Mouse (Mus musculus): ENCODE measurements around the gene Serhl.
A peak's percentile ranks its signal among the peaks of the same experiment; 100 is the strongest.
"Not testable (repeated sequence)": the region's sequence is repeated elsewhere in the genome, so short reads cannot be mapped to it uniquely, and the experiment has no call there.

Gene Serhl

DNA sequence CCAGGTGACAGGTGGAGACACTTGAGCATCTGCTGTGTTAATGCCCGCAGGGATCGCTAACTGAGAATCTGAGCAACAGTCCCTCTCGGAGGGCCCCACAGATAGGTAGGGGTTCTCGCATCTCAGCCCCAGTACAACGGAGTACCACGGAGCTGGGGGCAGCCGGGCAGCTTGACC lies at the start of gene Serhl:
Gene Serhl, plus strand, starts transcription at position 78 of the 177 bp plus-strand sequence.
- DNase-seq (ENCODE audit: low spot score) = no peak

DNA sequence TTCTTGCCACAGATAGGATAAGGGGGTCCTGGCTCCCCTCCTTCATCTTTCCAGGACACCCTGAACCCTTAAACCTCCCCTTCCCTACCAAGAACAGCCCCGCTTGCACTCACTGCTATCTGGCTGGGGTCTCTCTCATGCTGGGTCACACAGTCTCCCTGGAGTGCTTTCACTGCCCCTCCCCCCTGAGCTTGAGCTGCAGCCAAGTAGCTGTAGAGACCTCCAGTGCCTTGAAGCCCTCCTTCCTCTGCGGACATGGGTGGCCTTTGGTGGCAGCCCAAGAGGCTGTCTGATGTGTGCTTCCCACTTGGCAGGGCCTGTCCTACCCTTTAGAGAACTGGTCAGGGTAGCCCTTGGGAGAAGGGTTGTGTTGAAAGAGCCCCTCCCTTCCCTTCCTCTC lies 49.1 kb upstream of the Serhl start:
- DNase-seq (ENCODE audit: low spot score) = no peak

DNA sequence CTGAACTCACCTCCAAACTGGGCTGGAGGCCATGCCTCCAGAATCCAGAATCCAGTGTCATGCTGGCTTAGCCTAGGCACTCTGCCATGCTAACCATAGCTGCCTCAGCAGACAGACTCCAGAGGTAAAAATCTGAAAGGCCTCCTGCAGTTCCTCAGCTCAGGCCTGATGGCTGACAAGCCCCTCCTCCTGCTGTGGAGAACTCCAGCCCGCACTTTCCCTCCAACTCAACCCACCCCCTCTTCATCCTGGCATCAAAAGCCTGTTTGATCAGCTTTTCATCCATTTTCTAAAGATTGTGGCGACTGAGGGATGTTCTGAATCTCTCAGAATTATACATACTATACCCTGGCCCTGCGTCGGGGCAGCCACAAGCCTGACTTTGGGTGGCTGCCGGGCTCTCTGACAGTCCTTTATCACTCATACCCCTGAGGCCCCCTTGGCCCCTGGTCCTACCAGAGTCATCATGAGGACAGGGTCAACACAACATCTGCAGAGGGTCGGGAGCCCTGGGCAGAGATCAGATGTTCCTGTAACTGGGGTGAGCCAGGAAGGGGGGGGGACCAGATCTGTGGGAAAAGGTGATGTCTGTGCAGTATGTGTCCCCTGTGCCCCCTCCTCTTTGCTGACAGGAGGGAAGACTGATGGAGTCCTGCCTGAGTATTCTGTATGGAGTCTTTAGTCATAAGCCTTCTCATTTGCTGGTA lies 46.5 kb upstream of the Serhl start:
- no peak for DNase-seq (ENCODE audit: low spot score)

DNA sequence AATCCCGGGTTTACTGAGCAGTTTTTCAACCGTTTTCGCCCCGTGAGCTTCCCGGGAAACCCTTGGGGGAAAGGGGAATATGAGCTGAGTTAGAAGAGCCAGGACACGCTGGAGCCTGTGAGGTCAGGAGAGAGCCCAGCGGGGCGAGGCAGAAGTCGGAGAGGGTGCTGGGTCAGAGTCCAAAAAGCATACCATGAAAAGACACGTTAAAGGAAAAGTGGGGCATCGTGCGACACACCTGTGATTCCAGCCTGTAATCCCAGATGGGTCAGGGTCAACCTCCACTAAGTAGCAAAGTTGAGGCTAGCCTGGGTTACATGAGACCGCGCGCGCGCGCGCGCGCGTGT lies 46.0 kb upstream of the Serhl start:
- DNase-seq (ENCODE audit: low spot score) = no peak

DNA sequence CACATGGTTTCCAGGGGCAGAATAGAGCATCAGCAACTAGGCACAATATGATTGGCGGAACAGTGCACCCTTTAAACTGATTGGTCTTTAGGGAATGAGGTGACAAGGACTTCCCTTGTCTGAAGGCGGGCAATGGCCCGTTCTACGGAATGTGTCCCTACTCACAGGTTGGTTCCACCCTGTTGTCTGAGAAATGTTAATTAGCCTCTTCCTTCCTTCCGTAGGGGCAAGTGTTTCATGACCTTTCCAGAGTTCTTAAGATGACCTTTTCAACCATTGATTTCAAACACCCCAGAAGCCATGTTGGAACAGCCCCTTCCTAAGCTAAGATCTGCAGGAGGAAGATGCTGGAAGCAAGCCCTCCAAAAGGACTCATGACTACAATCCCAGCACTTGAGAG lies 43.7 kb upstream of the Serhl start:
- DNase-seq (ENCODE audit: low spot score) = not testable (repeated sequence)

DNA sequence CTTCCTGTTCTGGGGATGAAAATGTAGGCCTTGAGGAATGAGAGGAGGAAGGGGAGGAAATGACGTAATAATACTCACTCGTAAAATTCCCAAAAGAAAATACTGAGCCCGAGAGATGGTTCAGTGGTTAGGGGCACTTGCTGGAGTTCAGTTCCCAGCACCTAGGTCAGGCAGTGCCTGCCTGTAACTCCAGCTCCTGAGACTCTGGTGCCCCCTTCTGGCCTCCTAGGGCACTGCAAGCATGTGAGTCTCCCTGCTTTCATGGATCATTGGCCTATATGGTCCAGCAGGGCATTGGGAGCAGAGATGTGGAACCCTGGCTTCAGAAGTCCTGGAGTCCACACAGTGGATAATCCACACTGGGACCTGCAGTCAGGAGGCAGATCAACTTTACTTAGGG lies 43.0 kb upstream of the Serhl start:
- DNase-seq (ENCODE audit: low spot score) = no peak

DNA sequence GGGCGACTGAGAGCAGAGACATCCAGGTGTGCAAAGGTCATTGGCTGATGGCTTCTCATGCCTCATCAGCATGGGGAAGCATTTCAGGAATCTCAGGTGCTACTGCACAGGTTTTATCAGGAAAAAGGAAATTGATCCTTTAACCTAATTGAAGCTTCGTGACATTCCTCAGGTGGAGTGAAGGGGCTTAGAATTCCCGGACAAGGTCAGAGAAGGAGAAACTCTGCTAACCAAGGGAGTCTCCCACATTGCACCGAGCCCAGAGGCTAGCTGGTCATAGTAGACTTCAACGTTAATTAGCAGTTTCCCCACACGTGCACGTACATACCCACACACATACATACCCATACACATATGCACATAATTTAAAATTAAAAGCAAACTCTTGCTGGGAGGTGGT lies 42.6 kb upstream of the Serhl start:
- no peak for DNase-seq (ENCODE audit: low spot score)

DNA sequence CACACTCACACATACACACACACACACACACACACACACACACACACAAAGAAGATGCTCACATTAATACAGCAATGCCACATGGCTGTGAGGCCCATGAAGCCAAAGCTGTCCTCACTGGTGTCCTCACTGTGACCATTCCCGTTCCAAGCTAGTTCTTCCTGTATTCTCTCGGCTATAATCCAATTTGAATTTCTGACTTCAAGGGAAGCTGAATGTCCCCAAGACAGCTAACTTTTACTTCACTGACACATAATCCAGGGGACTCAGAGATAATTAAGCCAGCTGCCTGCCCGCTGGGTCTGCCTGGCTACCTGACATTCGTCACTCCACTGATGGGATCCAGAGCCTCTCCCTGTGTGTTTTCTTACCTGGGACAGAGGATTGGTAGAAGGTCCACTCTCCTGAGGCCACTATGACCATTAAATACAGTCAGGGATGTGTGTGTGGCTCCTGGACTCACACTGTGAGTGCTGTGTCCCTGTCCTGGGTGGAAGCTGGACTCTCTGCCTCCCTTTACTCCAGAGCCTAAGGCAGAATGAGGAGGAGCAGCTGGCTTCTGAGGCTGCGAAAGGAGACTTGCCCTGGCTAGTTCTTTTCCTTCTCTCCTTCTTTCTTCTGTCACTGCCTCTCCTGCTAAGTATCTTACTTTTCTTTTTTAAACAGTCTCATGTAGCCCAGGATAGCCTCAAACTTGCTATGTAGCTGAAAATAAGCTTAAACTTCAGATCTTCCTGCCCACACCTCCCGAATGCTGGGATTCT lies 36.8 kb upstream of the Serhl start:
- DNase-seq (ENCODE audit: low spot score) = no peak

DNA sequence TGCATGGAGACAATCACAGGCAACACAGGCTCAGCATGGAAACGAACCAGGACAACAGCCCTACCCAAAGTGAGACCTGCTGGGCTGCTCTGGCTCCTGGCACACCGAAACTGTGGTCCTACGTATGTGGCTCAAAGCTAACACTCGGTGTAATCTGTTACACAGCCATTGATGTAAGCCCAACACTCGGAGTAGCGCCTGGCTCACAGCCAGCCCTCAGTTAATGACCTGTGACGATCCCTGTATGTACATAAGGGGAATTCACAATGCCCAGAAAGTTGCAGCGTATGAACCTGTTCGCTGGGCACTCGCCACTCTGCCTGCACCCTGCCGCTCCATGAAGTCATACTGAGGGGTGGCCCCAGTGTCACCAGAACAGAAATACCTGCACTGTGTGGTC lies 36.0 kb upstream of the Serhl start:
- no peak for DNase-seq (ENCODE audit: low spot score)

DNA sequence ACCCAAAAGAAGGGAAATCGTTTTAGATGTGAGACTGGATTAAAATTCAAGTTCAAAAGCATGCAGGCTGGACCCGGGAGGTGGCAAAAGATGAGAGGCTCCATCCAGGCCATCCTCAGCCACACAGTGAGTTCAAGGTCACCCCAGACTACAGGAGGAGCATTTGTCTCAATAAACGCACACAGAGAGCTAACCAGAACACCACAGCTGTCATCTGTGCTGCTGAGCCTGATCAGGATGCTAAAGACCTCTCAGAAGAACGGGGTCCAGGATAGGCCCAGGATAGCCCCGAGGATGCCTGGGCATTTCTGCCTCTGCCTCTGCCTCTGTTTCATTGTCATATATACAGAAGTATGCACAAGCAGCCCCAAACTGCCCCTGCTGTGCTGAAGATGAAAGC lies 33.7 kb upstream of the Serhl start:
- DNase-seq (ENCODE audit: low spot score) = no peak

DNA sequence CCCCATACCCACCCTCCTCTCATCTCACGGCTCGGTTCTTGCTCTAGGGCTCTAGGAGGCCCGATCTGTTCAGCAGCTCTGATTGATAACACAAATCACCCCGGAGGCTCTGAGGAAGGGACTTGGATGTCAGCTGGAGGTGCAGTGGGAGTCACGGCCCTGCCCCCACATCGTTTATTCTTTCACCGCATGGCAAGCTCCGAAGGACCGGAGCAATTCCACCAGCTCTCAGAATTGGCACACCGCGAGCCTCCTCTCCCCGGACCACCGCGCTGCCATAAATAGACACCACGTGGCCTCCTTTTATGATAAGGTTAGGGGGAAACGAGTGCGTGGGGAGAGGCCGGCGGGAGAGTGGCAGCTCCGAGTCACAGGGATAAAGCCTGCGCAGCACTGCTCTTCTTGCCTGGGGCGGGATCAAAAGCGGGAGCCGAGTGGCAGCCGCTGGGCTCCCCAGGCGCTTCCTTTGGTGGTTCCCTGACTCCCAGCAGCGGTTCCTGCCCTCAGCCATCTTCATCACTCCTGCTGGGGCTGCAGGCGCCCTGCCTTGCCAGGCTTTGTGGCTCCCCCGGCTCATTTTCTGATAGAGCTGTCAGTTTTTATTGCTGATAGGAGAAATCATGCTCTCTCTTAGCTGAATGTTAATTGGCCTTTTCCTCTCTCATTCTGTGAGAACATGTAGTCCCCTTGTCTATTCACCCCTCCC lies 32.8 kb upstream of the Serhl start:
- no peak for DNase-seq (ENCODE audit: low spot score)

DNA sequence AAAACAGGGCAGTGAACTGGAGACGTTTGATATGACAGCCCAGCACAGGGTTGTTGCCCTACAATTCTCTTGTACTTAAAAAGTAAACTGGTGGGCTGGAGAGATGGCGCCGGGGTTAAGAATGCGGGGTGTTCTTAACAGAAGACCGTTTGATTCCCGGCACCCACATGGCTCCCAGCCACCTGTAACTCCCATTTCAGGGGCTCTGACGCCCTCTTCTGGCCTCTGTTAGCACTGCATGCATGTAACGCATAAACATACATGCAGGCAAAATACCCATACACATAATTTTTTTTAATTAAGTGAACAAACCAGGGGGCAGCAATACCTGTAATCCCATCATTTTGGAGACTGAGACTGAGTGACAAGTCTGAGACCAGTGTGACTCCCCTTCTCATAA lies 31.8 kb upstream of the Serhl start:
- no peak for DNase-seq (ENCODE audit: low spot score)

DNA sequence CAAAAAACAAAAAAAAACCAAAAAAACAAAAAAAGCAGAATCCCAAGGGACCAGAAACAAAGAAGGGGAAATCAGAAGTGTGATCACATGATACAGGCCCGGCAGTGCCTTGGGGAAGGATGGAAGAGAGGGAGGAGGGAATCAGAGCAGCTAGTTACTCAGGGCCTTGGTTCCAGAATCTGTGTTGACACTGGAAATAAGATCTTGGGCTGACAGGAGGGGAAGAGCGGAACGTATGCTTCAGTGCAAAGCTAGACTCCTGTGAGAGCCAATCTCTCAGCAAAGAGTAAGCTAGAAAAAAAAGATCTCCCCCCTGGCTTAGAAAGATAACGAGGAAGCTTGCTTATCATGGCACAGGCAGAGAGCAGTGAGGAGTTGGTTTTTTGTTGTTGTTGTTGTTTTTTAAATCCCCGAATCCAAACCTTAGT lies 30.1 kb upstream of the Serhl start:
- no peak for DNase-seq (ENCODE audit: low spot score)

DNA sequence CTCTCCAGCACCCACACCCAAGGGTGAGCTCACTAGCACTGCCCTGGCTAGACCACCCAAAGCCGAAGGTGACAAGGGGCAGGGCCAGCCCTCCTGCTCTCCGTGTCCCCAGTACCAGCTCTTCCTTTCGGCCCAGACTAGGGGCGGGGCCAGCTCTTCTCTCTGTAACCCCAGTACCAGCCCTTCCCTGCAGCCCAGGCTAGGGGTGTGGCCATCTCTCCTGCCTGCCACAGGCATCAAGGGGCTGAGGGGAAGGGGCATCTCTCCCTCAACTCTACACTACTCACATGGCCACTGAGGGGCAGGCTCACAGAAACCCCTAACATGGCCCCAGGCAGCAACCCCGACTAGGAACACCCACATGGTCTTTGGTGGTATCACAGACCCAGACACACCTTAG lies 27.6 kb upstream of the Serhl start:
- DNase-seq (ENCODE audit: low spot score) = no peak

DNA sequence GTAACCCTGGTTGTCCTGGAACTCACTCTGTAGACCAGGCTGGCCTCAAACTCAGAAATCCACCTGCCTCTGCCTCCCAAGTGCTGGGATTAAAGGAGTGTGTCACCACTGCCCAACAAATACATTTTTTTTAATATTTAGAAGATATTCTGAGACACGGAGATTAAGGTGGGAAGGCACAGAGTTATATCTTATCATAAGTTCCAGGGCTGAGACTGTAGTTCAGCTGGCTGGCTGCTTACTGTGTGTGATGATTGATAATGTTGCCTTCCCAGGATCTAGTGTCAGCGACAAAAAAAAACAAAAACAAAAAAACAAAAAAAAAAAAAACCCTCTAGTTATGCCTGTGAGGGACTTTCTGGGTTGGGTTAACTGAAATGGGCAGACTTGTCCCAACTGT lies 26.7 kb upstream of the Serhl start:
- not testable (repeated sequence) for DNase-seq (ENCODE audit: low spot score)

DNA sequence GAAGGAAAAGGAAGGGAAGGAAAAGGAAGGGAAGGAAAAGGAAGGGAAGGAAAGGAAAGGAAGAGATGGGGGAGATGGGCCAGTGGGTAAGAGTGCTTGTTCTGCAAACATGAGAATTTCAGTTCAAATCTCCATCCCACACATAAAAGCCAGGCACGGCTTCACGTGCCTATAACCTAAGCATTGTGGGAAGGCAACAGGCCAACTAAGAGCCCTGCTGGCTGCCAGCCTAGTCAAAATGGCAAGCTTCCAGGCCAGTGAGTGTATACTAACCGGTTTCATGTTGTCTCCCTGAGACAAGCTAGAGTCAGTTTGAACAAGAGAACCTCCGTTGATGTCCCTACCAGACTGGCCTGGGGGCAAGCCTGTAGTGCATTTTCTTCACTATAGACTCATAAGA lies 23.8 kb upstream of the Serhl start:
- DNase-seq (ENCODE audit: low spot score) = peak; percentile 51

DNA sequence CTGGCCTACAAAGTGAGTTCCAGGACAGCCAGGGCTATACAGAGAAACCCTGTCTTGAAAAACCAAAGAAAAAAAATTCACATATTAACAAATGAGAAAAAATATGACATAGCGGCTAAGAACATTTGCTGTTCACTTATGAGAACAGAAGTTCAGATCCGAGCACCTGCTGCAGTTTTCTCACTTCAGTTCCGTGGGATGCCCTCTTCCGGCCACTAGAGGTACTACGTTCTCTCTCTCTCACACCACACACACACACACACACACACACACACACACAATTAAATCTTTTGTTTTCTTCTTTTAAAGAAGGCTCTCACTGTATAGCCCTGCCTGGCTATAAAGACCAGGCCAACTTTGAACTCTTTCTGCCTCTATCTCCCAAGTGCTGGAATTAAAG lies 21.0 kb upstream of the Serhl start:
- no peak for DNase-seq (ENCODE audit: low spot score)

DNA sequence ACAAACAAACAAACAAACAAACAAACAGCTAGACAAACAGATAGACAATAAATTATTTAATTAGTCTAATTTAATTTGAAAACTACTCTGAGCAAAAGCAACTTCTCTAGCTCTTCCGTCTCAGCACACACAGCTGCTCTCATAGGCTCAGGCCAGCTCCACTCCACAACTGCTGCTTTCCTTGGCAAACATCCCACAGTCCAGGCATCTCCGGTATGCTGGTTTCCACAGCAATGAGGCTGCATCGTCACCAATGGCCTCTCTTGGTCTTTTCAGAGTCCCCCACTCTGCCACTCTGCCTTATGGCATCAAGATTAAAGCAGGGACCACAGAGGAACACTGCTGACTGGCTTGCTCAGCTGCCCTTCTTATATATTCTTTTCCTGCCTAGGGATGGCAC lies 18.4 kb upstream of the Serhl start:
- DNase-seq (ENCODE audit: low spot score) = no peak

DNA sequence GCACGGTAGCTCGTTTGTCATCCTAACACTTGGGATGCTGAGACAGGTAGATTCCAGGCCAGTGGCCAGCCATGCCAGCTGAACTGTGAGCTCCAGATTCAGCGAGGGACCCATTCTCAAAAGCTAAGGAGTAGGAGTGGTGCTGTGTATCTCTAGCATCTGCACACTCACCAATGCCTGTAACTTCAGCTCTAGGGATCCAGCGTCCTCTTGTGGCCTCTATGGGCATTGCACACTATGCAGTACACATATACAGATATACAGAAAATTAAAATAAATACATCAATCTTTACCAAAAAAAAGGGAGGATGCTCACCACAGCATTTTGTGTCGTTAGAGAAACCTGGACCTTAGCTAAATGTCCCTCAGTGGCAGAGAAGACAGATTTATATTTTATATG lies 17.6 kb upstream of the Serhl start:
- DNase-seq (ENCODE audit: low spot score) = no peak

DNA sequence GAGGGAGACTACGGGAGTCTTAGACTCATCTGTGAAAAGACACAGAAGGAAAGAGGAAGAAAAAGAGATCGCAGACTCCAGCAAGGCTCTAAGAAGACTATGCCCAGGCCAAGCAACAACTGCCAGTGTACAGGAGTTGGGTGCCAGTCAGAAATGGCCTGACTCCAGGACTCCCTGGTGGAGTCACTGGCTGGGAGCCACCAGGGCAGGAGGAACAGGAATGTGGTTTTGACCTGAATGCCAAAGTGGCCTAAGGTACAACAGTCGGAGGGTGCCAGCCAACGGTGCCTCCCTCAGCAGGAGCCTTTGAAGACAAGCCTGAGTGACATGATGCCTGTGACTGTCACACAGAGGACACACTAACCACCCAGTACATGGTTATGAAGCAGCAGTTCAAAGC lies 15.1 kb upstream of the Serhl start:
- no peak for DNase-seq (ENCODE audit: low spot score)

DNA sequence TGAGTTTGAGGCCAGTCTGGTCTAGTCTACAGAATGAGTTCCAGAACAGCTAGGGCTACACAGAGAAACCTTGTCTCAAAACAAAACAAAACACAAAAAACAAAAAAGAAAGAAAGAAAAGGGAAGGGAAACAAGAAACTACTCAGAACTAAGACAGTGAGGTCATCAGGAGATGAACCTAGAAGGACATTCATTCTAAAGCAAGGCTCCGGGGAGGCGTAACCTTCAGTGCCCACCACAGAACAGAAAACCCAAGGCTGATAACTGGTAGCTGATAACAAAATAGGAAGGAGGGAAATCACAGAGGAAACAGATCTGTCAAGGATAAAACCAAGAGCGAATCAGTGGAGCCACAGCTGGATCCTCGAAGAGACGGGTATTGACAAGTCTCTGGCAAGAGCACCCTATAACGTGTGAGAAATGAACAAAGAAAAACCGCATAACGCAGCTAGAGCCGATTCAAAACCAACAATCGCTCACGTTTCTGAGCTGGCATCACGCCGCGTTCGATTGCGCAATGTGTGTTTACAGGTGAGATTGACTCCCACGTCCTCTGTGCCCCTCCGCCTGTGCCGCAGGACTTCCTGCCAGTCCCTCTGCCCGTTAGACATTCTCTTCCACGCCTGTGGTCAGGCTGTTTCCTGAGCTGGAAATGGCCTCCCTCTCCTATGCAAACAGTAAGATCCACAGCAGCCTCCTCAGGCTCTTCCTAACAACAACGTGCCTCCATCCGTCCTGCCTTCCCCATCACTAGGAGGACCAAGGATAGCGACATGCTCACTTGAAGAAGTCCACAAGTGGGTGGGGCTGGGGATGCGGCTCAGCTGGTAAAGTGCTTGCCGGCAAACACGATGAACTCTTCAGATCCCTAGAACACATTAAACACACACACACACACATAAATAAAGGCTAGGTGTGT lies 13.4 kb upstream of the Serhl start:
- DNase-seq (ENCODE audit: low spot score) = no peak

DNA sequence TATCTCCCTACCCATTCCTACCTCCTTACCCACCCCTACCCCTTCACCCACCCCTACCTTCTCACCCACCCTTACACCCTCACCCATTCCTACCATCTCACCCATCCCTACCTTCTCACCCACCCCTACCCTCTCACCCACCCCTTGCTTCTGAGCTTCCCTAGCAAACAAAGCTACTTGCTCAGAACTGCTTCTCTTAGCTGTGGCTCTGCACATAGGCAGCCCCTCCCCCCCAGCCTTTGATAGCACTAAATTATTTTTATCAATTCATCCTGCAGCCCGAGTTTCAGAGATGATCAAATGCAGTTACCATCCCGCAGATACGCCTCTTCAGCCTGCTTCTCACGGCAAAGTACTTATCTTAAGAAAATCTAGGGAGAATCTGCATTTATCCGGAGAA lies 5.8 kb upstream of the Serhl start:
- no peak for DNase-seq (ENCODE audit: low spot score)

Measured in layer of hippocampus, adult 9-10 months (tissue).